Mouse (Mus musculus) G1E (cell line): ENCODE measurements around the gene Trmt1. TPM values are rescaled to one million over a fixed set of nuclear protein-coding genes. Genes with fewer than 3 reads are reported as not detected.

ENCODE experiments used
- ATAC-seq: 2 replicates; pipeline ENCODE4 v1.8.0; 2016; ENCODE audit warnings: mild to moderate bottlenecking; ENCODE audit not compliant: insufficient number of reproducible peaks, poor library complexity, low FRiP score, severe bottlenecking; ENCODE audit errors: extremely low read depth
- DNase-seq: peaks from one replicate; pipeline ENCODE4 v3.0.0; 2012; ENCODE audit warnings: low spot score
- H3K27me3 ChIP-seq: 2 replicates; pipeline ENCODE4 v1.6.1; 2012; ENCODE audit warnings: mild to moderate bottlenecking, low read length, inconsistent platforms; ENCODE audit not compliant: insufficient read depth
- H3K36me3 ChIP-seq: replicated peaks from 2 replicates; pipeline ENCODE3; 2012; ENCODE audit warnings: mild to moderate bottlenecking, inconsistent platforms
- H3K4me1 ChIP-seq: 2 replicates; pipeline ENCODE4 v1.6.1; 2012; ENCODE audit warnings: low read depth, low read length, inconsistent platforms, mixed read lengths; ENCODE audit not compliant: insufficient read depth
- H3K4me3 ChIP-seq: 2 replicates; pipeline ENCODE4 v1.5.1; 2012; ENCODE audit warnings: low read depth, mild to moderate bottlenecking, inconsistent platforms, low read length, moderate library complexity, mixed read lengths
- H3K9me3 ChIP-seq: replicated peaks from 2 replicates; pipeline ENCODE4 v1.6.1; 2012; ENCODE audit warnings: inconsistent platforms
- CTCF ChIP-seq: IDR thresholded peaks from 2 replicates; pipeline ENCODE4 v1.5.1; 2012; ENCODE audit warnings: low read depth, low read length, inconsistent platforms, mixed read lengths
- GATA1 ChIP-seq: IDR thresholded peaks from 2 replicates; pipeline ENCODE4 v1.6.1; 2012; ENCODE audit warnings: borderline replicate concordance, low read length, inconsistent platforms, mixed read lengths
- GATA2 ChIP-seq: IDR thresholded peaks from 2 replicates; pipeline ENCODE4 v1.6.1; 2012; ENCODE audit warnings: low read depth, low read length, inconsistent platforms, borderline replicate concordance
- POLR2AphosphoS5 ChIP-seq: IDR thresholded peaks from 2 replicates; pipeline ENCODE4 v1.6.1; 2012; ENCODE audit warnings: low read depth, low read length, inconsistent platforms; ENCODE audit not compliant: insufficient replicate concordance
- TAL1 ChIP-seq: conservative IDR thresholded peaks from 2 replicates; pipeline ENCODE4 v1.6.1; 2012; ENCODE audit warnings: low read depth, low read length, inconsistent platforms, mixed read lengths
- polyA plus RNA-seq: library from polyadenylated mRNA; stranded (reverse); fragments of >175 nt; gene quantifications from 2 replicates; pipeline ENCODE4 v1.2.3, GENCODE M21; 2012
- total RNA-seq, 2 experiments: library from RNA; stranded (forward) in 1 of 2; stranded (reverse) in 1 of 2; fragments of 200-1000 nt in 1 of 2; fragments of >200 nt in 1 of 2; fragmentation: Nextera tagmentation in 1 of 2; gene quantifications; 2 replicates each; pipeline ENCODE4 v1.2.3; 2014 to 2017

The Trmt1 gene
- total and polyA plus RNA-seq, 3 experiments = 64.9 to 244 (median 68.2) TPM

- Histone ChIP-seq H3K4me3 (no peak overlapping the region; the same call in 1 of the 2 replicates), H3K27me3 (peaks cover 4% of the 10 kb centered on the region), H3K36me3 (peaks cover 31% of the 10 kb centered on the region), H3K9me3 (no peaks in the 10 kb centered on the region), H3K4me1 (peaks cover 94% of the 10 kb centered on the region)
- ATAC-seq = no peak
- no peak for TF ChIP-seq TAL1
- no peak for TF ChIP-seq GATA2
- TF ChIP-seq POLR2AphosphoS5 = no peak
- no peak for TF ChIP-seq CTCF
- no peak for TF ChIP-seq GATA1
- DNase-seq = no peak
Observed at GRCm38 (mm10) chr8:84738715-84739400, 52.8 kb downstream of the Trmt1 start.

- no peak overlapping the region for H3K4me3 ChIP-seq
- DNase-seq = no peak
- H3K27me3 ChIP-seq = peaks cover 4% of the 10 kb centered on the region
- H3K9me3 ChIP-seq = no peaks in the 10 kb centered on the region
- H3K4me1 ChIP-seq = peaks cover 94% of the 10 kb centered on the region
- no peak for ATAC-seq
- peaks cover 28% of the 10 kb centered on the region for H3K36me3 ChIP-seq
- TF ChIP-seq CTCF = no peak
- TF ChIP-seq POLR2AphosphoS5 = no peak
- no peak for TF ChIP-seq TAL1
- no peak for TF ChIP-seq GATA2
- no peak for TF ChIP-seq GATA1
Observed at GRCm38 (mm10) chr8:84739401-84739742, 53.3 kb downstream of the Trmt1 start.

GRCm38 (mm10) chr8:84740895-84741843 lies 55.1 kb downstream of the Trmt1 start:
- H3K4me1 ChIP-seq = peaks cover 95% of the 10 kb centered on the region
- H3K4me3 ChIP-seq = no peak overlapping the region
- no peaks in the 10 kb centered on the region for H3K9me3 ChIP-seq
- peaks cover 2% of the 10 kb centered on the region; the same call in 1 of the 2 replicates for H3K27me3 ChIP-seq
- TF ChIP-seq CTCF (no peak), TAL1 (no peak), GATA2 (no peak), POLR2AphosphoS5 (no peak), GATA1 (no peak)
- no peak for ATAC-seq
- no peak for DNase-seq
- H3K36me3 ChIP-seq = peaks cover 24% of the 10 kb centered on the region

GRCm38 (mm10) chr8:84742171-84743053 lies 56.3 kb downstream of the Trmt1 start:
- H3K4me1 ChIP-seq = peaks cover 95% of the 10 kb centered on the region

GRCm38 (mm10) chr8:84743054-84743415 lies 56.9 kb downstream of the Trmt1 start:
- Histone ChIP-seq H3K4me1 (peaks cover 88% of the 10 kb centered on the region), H3K27me3 (peaks cover 2% of the 10 kb centered on the region; the same call in 1 of the 2 replicates), H3K9me3 (no peaks in the 10 kb centered on the region), H3K36me3 (peaks cover 29% of the 10 kb centered on the region), H3K4me3 (peak overlapping the region; percentile 18; the same call in 1 of the 2 replicates)
- no peak for TF ChIP-seq POLR2AphosphoS5
- TF ChIP-seq GATA2 = no peak
- TF ChIP-seq GATA1 = no peak
- no peak for TF ChIP-seq CTCF
- no peak for TF ChIP-seq TAL1
- ATAC-seq (no peak), DNase-seq (no peak)

More at GRCm38 (mm10) chr8:84742171-84743053, 56.3 kb downstream of the Trmt1 start:
- Histone ChIP-seq H3K4me3 (peak overlapping the region; percentile 18; the same call in 1 of the 2 replicates), H3K9me3 (no peaks in the 10 kb centered on the region), H3K36me3 (peaks cover 29% of the 10 kb centered on the region), H3K27me3 (peaks cover 2% of the 10 kb centered on the region; the same call in 1 of the 2 replicates)
- ATAC-seq = no peak
- no peak for TF ChIP-seq TAL1
- no peak for TF ChIP-seq CTCF
- TF ChIP-seq GATA2 = no peak
- TF ChIP-seq POLR2AphosphoS5 = no peak
- TF ChIP-seq GATA1 = no peak
- DNase-seq = no peak
